Mouse (Mus musculus) right cerebral cortex, postnatal 10 days (tissue): ENCODE measurements at regions not wholly inside any gene's neighbourhood (a gene's known extent, or its start where the extent isn't known, plus 50 kb on each side); places are given as distances from the start of the nearest gene placed in this dataset.
"Not testable (repeated sequence)": the region's sequence is repeated elsewhere in the genome, so short reads cannot be mapped to it uniquely, and the experiment has no call there.

Experiments used
- DNase-seq, 2 experiments: peaks; one replicate each; pipeline ENCODE4 v3.0.0; 2021; ENCODE audit warnings: low spot score in 2 of 2

DNA sequence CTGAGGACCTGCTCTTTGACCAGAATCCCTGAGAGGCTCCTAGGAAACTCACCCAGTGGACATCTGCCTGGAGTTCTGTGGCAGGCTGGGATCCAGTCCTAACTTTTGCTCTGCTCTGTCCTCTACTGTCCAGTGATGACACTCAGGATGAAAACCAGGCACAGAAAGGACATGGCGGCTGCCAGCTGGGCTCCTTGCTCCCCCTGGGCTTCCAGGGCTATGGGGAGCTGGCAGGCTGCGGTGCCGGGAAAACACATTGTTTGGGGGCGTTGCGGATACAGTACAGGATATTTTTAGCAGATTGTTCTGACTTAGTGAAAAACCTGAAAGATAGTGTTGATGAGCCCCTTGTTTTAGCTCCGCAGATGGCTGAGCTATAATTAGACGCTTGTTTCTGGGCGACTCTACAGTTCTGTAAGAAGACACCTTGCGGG, 94.2 kb upstream of the Klf13 start:
- peak; percentile 87 to 93 for DNase-seq

DNA sequence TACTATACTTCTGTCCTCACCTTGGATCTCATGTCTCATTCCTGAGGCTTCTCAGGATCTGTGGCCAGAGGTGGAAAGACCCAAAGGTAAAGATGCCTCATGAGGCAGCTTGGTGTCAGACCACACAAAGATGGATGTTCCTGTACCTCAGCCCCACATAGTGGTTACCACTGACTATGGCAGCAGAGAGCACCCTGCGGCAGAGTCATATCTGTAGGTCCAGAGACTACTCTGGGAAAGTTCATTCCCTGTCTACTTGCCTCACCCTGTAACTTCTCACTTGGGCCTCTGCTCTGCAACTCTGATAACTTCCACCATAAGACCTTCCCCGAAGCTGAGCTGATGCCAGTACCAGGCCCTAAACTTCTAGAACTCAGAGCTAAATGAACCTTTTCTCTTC, 91.9 kb upstream of the Klf13 start:
- DNase-seq = no peak

DNA sequence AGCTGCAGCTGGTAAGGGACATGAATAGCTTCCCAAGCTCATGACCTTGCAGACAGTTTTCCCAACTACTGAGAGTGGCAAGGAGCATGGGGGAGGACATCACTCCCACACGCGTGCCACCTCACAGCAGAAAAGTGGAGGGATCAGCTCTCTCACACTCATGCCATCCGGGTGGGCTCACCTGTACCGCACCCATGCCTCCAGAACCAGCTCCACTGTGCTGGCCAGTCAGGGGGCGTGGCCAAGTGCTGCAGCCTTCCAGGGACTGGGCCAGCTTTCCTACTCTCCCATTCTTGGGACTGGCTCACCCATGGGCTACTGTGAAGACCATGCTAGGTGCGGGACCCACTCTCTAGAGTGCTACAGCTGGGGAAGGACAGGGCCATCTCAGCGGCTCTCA, 88.4 kb upstream of the Klf13 start:
- DNase-seq = no peak

DNA sequence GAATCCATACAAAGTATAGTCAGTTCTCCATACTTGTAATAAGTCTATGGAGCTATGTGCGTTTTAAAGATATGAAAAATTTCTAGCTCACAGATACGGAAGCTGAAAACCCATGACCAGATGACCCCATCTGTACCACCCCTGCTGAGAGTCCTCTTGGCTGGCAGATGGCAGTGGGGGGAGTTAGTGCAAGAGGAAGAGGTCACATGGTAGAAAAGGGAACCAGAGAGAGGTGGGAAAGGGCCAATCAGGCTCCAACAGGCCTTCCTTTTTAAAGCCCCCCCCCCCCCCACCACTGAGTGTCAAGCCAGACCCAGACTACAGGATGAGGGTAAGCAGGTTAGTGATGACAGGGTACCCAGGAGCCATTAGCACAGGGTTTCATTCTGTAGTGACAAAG, 86.4 kb upstream of the Klf13 start:
- no peak for DNase-seq

DNA sequence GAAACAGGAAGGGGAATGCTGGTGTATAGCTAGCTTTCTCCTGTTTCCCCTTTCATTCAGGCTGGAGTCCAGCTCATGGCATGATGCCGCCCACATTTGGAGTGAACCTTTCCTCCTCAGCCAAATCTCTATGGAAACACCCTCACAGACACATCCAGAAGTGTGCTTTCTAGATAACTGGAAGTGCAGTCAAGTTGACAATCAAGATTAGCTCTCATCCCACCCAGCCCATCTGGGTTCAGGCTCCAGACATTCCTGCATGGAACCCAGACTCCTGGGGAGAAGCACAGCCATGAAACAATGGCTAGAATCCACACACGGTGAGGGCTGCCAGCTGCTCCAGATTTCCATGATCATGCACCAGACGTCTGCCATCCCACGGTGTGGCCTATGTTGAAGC, 85.5 kb upstream of the Klf13 start:
- peak; percentile 84 to 87 for DNase-seq

DNA sequence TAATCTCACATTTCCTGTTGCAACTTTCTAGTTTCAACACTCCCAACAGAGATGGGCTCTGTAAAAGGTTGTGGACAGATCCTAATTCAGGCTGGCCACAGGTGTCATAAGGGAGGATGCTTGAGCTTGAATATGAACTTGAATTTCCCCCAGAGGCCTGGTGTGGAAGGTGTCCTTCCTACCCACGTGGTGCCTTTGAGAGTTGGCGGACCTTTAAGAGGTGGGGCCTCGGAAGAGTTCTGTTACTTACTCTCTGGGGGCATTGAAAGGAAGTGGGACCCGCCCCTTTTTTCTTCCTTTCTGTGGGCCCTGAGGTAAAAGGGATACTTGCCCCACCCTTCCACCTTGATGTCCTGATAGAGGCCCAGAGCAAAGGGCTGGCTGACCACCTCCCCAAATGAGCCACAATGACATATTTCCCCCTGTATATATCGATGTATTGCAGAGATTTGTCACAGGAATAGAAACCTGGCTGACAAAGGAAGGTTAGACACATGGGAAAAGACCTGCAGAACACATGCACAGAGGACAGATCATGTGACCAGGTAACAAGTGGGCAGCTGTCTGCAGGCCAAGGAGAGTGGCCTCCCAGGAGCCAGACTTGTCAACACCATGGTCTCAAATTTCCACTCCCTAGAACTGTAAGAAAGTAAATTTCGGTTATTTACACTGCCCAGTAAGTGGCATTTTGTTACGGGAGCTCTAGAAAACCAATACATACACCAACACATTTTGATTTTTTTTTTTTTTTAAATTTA, 84.2 kb upstream of the Klf13 start:
- no peak for DNase-seq

DNA sequence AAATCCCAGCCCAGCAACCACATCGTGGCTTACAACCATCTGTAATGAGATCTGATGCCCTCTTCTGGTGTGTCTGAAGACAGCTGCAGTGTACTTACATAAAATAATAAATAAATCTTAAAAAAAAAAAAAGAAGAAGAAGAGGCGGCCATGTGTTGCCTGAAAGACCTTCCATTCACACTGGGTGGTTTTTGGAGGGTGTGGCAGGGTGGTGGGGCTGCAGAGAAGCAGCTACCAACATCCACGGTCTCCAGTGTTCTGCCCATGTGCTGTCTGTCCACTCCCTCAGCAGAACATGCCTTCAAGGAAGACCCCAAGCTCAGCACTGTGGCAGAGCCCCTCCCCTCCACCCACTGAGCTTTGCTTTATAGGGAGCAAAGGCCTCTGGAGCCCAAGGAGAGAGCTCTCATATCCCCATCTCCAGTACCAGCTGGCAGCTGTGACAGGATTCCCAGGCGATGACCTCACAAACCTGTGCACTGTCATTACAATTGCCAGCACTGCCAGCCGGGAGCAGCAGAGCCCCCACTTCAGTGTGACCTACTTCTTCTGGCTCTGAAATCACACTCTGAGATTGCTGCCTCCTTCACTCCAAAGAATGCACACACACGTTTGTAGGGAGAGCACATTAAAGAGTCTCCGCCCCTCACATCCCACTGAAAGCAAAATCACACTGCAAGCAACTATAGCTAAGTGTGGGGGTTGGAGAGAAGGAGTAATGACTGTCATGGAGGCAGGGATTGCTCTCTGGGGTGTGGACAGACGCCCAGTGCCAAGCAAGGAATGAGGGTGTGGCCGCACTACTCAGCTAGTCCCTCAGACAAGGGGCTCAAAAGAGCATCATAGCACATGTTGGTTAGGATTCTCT, 82.8 kb upstream of the Klf13 start:
- DNase-seq = peak; percentile 60 to 78

DNA sequence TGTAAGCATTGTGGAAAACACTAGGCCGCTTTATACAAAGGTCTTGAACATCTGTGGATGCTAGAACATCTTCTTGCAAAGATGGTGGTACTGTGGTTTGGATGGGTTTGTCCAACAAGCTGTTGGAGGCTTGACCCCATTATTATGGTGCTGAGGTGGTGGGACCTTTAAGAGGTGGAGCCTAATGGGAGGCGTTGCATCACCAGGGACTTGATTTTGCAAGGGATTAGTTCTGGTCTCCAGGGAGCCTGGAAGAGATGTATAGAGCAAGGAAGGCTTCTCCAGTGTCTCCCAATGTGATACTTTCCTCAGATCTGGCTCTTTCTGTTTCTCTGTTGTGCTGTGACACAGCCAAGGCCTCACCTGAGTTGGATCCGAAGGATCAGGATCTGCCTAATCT, 79.4 kb upstream of the Klf13 start:
- no peak for DNase-seq

DNA sequence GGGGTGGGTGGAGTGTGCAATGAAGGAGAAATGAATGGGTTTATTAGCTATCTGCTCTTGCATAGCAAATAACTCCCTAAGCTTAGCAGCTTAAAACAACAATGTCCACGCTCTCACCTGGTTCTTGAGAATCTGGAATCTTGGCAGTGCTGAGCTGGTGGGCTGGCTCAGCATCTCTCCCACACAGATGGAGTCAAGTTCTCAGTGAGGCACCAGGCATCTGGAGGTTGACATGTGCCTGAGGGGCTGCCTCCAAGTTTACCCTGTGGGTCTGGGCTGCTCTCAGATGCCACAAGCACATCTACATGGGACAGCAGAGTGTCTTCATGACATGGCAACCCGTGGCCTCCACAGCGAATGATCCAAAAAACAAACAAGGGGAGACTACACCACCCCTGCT, 78.2 kb upstream of the Klf13 start:
- no peak for DNase-seq

DNA sequence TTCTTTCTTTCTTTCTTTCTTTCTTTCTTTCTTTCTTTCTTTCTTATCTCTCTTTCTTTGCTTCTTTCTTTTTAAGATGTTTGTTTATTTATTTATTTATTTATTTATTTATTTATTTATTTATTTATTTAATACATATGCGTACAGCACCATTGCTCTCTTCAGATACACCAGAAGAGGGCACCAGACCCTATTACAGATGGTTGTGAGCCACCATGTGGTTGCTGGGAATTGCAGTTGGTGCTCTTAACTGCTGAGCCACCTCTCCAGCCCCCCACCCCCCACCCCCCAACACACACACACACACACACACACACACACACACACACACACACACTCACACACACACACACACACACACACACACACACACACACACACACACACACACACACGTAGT, 76.4 kb upstream of the Klf13 start:
- DNase-seq = not testable (repeated sequence)

DNA sequence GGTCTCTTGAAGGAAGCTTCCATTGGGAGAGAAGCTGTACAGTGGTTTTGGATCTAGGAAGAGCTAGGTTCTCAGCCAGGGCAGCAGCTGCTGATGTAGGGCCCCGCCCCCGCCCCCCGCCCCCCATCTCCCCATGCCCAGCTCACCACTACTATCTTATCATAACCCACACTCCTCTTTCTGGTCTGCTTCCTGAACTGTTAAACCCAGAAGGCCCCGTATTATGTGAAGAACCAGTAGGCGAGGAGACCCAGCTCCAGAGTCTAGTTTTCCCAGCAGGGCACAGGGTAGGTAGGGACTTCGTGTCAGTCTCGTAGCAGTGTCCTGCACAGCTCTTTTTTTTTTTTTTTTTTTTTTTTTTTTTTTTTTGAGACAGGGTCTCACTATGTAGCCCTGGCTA, 75.5 kb upstream of the Klf13 start:
- no peak for DNase-seq

DNA sequence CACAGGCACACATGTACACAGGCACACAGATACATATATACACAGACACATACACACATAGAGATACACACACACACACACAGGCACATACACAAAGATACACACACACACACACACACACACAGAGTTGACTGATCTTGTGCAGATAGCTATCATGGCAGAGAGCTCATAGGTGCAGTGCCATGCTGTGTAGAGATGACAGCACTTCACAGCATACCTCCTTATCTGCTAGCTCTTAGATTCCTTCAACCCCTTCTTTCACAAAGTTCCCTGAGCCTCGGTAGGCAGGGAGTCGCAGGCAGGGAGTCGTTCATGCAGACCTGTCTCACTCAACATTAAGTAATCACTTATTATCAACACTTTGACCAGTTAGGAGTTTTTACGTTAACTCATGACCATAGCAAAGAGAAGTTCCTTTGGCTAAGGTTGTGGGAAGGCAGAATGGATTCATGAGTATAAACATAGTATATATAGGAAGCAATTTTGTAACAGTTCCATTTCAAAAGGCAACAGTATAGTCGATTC, 74.4 kb upstream of the Klf13 start:
- no peak for DNase-seq

DNA sequence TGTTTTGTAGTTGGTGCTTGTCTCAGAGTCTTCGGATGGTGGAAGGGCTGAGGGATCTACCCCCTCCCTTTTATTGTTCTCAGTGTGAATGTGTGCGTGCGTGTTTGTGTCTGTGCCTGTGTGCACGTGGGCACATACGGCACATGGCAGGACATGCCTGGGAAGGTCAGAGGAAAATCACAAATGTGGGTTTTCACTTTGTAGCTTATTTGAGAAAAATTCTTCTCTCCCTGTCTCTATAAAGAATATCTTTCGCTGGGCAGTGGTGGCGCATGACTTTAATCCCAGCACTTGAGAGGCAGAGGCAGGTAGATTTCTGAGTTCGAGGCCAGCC, 73.5 kb upstream of the Klf13 start:
- DNase-seq = no peak

DNA sequence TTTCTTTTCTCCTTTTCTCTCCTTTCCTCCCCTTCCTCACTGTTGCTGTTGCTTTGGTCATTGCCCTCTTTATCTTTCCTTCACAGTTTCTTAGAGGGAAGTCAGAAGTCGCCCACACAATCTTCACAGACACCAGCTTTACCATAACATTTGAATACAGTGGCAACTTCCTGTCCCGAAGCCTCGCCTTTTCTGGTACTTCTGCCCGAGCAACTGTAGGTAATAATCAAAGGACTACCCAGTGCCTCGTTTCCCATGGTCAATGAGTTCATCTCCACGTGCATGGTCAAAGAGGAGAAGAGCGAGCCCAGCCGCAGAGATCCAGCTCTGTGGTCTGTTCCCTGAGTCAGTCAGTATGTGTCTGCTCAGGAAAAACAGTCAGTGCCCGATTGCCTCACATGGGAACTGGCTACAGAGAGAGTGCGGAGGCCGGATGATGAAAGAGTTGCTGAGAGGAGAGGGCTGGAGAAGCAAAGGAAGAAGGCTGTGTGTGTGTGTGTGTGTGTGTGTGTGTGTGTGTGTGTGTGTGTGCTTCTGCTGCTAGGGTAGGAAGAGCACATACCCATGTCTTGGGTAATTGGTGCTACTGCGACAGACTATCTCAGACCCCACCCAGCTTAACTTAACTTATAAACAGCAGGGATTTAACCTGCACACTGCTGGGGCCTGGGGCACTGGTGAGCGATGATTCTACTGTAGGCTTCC, 73.0 kb upstream of the Klf13 start:
- DNase-seq = no peak

DNA sequence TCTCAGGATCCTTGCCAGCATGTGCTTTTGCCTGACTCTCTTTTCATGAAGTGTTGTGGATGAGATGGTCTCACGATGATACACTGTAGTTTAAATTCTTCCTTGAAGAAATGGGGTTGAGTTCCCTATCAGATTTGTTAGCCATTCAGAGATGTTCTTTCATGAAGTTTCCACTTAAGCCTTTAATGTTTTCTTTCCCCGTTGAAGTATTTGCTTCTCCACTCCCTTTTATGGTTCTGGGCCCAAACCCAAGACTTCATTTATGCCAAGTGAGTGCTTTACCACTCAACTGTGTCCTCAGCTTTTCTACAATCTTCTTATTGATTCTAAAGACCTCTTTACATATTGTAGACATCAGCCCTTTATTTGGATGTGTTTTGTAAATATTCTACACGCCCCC, 71.9 kb upstream of the Klf13 start:
- no peak for DNase-seq

DNA sequence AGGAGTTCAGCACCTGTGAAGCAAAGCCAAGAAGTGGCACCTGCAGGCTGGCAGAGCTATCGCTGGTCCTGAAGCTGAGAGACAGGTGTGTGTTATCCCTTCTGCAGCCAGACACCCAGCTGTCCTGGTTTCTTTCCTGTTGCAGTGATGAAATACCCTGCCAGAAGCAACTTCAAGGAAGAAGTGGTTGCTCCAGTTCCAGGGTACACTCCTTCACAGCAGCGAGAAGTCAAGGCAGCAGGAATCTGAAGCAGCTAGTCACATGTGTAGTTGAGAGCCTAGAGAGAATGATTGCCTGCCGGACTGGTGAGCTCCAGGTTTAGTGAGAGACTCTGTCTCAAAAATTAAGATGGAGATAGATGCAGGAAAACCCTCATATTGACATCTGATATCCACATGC, 69.1 kb upstream of the Klf13 start:
- no peak for DNase-seq

DNA sequence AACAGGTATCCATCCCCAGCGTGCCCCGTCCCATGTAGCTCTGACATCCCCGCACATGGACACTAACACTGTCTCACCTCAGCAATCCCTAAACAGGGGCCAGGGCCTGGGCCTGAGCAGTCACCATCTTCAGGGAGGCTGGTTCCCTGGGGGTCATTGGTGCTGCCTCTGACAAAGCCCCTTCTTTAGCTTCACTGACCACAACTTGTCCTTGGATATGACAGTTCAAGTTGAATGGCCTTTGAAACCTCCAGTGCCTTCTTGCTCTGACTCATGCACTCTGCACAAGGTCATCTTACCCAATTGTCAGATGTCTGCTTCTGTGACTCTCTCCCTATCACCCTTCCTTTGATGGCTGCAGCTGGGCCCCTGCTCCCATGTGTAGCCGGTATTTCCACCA, 68.2 kb upstream of the Klf13 start:
- DNase-seq = no peak

DNA sequence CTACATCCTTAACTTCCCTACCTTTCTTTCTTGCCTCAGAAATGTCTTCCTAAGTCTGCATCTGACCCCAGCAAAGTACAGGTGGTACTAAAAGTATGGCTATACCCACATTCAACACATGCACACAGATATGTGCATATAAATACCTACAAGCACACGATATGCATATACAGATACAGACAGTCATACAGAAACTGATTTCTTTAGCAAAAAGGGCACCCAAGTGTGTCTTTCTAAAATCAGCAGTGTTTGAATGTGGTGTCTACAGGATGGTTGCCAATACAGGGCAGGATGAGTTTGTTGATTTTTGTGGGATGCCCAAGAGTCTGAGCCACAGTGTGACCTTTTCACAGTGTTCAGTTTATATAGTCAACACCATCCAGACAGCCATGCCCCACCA, 67.0 kb upstream of the Klf13 start:
- no peak for DNase-seq

DNA sequence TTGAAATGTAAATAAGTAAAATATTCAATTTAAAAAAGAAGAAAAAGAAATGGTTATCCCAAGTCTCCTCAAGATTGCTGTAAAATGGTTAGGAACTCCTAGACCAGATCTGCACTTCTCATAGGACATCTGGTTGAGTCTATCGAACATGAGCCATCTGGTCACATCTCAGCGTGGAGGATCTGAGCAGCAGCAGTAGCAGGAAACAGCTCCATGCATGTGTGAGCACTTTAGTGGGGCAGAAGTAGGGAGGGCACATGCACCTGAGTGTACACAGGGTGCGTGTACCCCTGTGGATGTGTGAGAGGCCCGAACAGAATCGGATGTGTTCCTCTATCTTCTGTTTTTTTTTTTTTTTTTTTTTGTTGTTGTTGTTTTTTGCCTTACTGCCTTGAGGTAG, 65.2 kb upstream of the Klf13 start:
- DNase-seq = no peak

DNA sequence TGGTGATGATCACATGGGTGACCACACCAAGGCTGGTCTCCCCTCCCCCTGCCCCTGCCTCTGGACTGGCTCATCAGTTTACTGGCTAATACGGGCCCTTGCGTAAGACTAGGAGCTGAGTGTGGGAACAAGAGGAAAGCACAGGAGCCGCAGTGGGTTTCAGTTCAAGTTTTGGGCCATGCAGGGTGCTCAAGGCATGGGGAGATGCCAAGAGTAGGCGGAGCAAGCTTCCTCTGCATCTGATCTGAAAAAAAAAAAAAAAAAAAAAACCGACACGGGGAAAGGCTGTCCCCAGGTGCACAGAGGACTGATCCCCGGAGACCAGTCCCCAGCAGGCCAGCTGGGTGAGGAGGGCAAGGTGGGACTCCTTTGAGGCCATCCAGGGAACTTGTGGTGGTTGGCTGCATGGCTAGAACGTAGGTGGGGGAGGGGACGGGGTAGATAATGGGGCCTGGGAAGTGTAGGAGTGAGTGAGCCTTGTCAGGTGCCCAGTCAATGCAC, 62.9 kb upstream of the Klf13 start:
- peak; percentile 51 to 54 for DNase-seq

DNA sequence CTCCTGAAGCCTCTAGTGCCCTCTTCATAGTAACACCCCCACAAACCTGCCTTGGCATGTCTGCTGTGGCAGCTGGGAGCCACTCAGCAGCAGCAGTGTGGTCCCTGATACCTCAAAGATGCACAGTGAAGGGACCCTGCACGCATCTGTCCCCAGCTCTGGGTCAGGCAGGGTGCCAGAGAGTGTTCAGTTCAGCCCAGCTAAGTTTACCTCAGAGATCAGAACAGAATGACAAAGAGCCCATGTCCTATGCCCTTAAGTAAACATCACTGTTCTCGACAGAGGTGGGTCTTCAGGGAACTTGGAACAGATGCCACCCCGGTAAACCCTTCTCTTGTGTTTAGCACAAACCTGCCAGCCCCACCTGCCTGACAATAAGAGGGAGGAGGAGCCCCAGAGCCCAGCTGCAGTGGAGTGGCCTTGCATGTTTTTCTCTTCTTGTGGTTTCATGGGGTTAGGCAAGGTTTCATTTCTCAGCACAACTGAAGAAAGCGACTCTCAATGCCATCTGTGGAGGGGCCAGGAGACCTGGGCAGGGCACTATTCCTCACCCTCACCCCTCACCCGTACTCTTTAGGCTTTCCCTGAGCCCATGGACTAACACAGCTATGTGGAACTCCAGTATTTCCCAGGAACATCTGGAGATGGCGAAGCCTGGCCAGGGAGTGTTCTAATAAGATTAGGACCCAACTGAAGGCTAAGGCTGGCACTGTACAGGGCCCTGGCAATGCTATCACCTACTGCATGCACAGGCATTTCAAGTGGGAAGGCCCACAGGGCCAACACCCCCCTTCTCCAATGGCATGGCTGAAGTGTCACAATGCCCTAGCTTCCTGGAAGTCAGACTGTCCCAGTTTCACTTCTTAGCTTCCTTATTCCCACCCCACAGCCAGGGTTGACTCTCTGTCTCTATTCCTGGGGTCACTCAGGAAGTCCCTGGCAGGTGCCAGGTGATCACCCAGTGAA, 60.6 kb upstream of the Klf13 start:
- DNase-seq = no peak
